Mouse (Mus musculus): Measurements from ENCODE around the gene Gm21865. TPM values are rescaled to one million over a fixed set of nuclear protein-coding genes. Genes with fewer than 3 reads are reported as not detected.
"Not testable (repeated sequence)": the region's sequence is repeated elsewhere in the genome, so short reads cannot be mapped to it uniquely, and the experiment has no call there.

Gene Gm21865
- polyA plus RNA-seq (2015; fragmentation: Nextera tagmentation; extraction: Ambion mirVana), result not detected in 2 replicates

DNA sequence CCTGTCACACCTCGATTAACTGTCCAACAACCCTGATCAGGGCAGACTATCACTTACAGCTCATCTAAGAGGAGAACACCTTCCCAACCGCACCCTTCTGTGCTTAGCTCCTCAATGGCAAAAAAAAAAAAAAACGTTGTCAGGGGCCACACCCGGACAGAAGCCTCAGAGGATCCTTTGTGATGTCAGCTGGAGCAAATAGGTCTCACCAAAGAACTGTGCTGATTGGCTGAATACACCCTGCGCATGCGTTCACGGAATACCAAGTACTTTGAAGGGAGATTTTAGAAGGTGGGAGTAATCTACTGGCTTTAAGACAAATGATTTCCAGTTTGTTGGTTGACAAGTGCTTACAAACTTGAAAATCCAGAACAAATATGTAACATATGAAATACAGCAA lies at the start of gene Gm21865:
Gene Gm21865 (minus strand): TSS at position 101 of the 400 bp plus-strand sequence.
- H3K36me3 ChIP-seq (ENCODE audit: control insufficient read depth, insufficient read depth, low read length); H3K9me3 ChIP-seq (replicated peaks; ENCODE audit: control insufficient read depth, low read length, poor library complexity, severe bottlenecking); H3K4me2 ChIP-seq (ENCODE audit: low read length); H3K27ac ChIP-seq (ENCODE audit: low read length); H3K4me3 ChIP-seq (ENCODE audit: low read depth, low read length); H3K4me1 ChIP-seq (ENCODE audit: control insufficient read depth, insufficient read depth, low read length); ATAC-seq; H3K27me3 ChIP-seq (ENCODE audit: control insufficient read depth, insufficient read depth, low read depth, low read length); H3K9ac ChIP-seq (ENCODE audit: low read depth, low read length): not testable (repeated sequence)
- WGBS, result 75% methylated on average over 2 of the region's 7 CpGs

Other genes starting within 250 kb of the Gm21865 start
- not detected in 2 replicates for gene Gm21882, start 64.6 kb upstream of the Gm21865 start, polyA plus RNA-seq (2015; fragmentation: Nextera tagmentation; extraction: Ambion mirVana)